Mouse (Mus musculus) skeletal muscle tissue, adult 2 months (tissue): ENCODE measurements around the gene Pde6d.
A peak's percentile ranks its signal among the peaks of the same experiment; 100 is the strongest.

ENCODE experiments used
- DNase-seq: peaks from one replicate; pipeline ENCODE4 v3.0.0-alpha.2; 2012; ENCODE audit warnings: low read depth, low spot score

The Pde6d gene

GRCm38 (mm10) chr1:86503165-86503747, 79.2 kb downstream of the Pde6d start:
- no peak for DNase-seq

GRCm38 (mm10) chr1:86502221-86503048, 80.0 kb downstream of the Pde6d start:
- no peak for DNase-seq

GRCm38 (mm10) chr1:86501559-86501958, 80.9 kb downstream of the Pde6d start:
- peak; percentile 86 for DNase-seq

GRCm38 (mm10) chr1:86501114-86501532, 81.3 kb downstream of the Pde6d start:
- no peak for DNase-seq

- no peak for DNase-seq
These were observed 81.7 kb downstream of the Pde6d start for GRCm38 (mm10) chr1:86500681-86501080.

GRCm38 (mm10) chr1:86499903-86500302, 82.5 kb downstream of the Pde6d start:
- no peak for DNase-seq

- DNase-seq: no peak
These were observed 83.8 kb downstream of the Pde6d start for GRCm38 (mm10) chr1:86498611-86499010.

- no peak for DNase-seq
These were observed 84.4 kb downstream of the Pde6d start for GRCm38 (mm10) chr1:86497986-86498385.

GRCm38 (mm10) chr1:86497361-86497760, 85.1 kb downstream of the Pde6d start:
- no peak for DNase-seq

- DNase-seq: no peak
These were observed 86.1 kb downstream of the Pde6d start for GRCm38 (mm10) chr1:86496340-86496739.

GRCm38 (mm10) chr1:86493783-86494182, 88.6 kb downstream of the Pde6d start:
- DNase-seq: peak; percentile 62
